30 mouse cellular contexts compared by ENCODE assay signal in genomic region chr13:8965224-8965623, GRCm38 (mm10). TPM values are rescaled to one million over a fixed set of nuclear protein-coding genes. Genes with fewer than 3 reads are reported as not detected.
"Had no signal": no experiment of that assay in that cellular context is flagged by ENCODE, and none has a peak within 500 bp of the region (broad histone marks: within the 10 kb centered on the region; RNA-seq: fewer than 3 reads in every experiment).

No protein-coding gene starts in this region.

- H3K4me2 ChIP-seq: limb, embryonic 12.5 days; lung, embryonic 15.5 days; midbrain, embryonic 12.5 days; midbrain, embryonic 15.5 days had no signal

- H3K27ac ChIP-seq: limb, embryonic 12.5 days; lung, embryonic 15.5 days; macrophage; midbrain, embryonic 12.5 days; midbrain, embryonic 15.5 days had no signal

- H3K4me1 ChIP-seq: limb, embryonic 12.5 days; lung, embryonic 15.5 days; midbrain, embryonic 12.5 days; midbrain, embryonic 15.5 days had no signal

- H3K27me3 ChIP-seq: limb, embryonic 12.5 days; lung, embryonic 15.5 days; midbrain, embryonic 12.5 days; midbrain, embryonic 15.5 days had no signal

- ATAC-seq: inflammation-experienced regulatory T-cells, adult 6 months; intestine, embryonic 16.5 days; midbrain, embryonic 15.5 days had no signal

- H3K9ac ChIP-seq: limb, embryonic 12.5 days; lung, embryonic 15.5 days; midbrain, embryonic 12.5 days; midbrain, embryonic 15.5 days had no signal

- DNase-seq: kidney, adult 18-20 months; kidney, adult 9 months; kidney, postnatal 14 days; kidney, postnatal 4 days; lung, adult 18-20 months; lung, postnatal 10 days; thymus, adult 2 months; thymus, postnatal 14 days had no signal

- H3K4me3 ChIP-seq: limb, embryonic 12.5 days; lung, embryonic 15.5 days; midbrain, embryonic 12.5 days; midbrain, embryonic 15.5 days; myocyte had no signal

- H3K9me3 ChIP-seq: lung, embryonic 15.5 days; midbrain, embryonic 12.5 days; midbrain, embryonic 15.5 days had no signal

RNA-seq across cellular contexts. Expression of gene Idi2, which starts 12.6 kb away (rescaled TPM):
- total RNA-seq: layer of hippocampus, adult 18-20 months; layer of hippocampus, postnatal 25 days; left cerebral cortex, adult 18-20 months; left cerebral cortex, postnatal 36 days; liver, adult 2 months; megakaryocyte, adult 5-6 weeks; monocyte, adult 5-6 weeks had no signal
- polyA plus RNA-seq: inflammation-experienced regulatory T-cells, adult 6 months; intestine, embryonic 16.5 days; kidney, embryonic 16.5 days; limb, embryonic 12.5 days; liver, adult 2 months; macrophage; midbrain, embryonic 12.5 days; midbrain, embryonic 15.5 days; neural tube, embryonic 11.5 days; small intestine, adult 2 months; spleen, adult 2 months; stomach, embryonic 16.5 days had no signal

RNA-seq across cellular contexts. Expression of gene Gm9745, which starts 17.2 kb away (rescaled TPM):
- total RNA-seq: layer of hippocampus, adult 18-20 months; layer of hippocampus, postnatal 25 days; left cerebral cortex, adult 18-20 months; left cerebral cortex, postnatal 10 days; liver, adult 2 months; megakaryocyte, adult 5-6 weeks; monocyte, adult 5-6 weeks had no signal
- polyA plus RNA-seq: inflammation-experienced regulatory T-cells, adult 6 months; intestine, embryonic 16.5 days; kidney, embryonic 16.5 days; limb, embryonic 12.5 days; liver, adult 2 months; lung, embryonic 15.5 days; macrophage; midbrain, embryonic 12.5 days; midbrain, embryonic 15.5 days; neural tube, embryonic 11.5 days; neural tube, embryonic 14.5 days; small intestine, adult 2 months; spleen, adult 2 months; stomach, embryonic 16.5 days; thymus, adult 2 months had no signal
